Mouse (Mus musculus): Measurements from ENCODE around the gene Olig1. TPM values are rescaled to one million over a fixed set of nuclear protein-coding genes. Genes with fewer than 3 reads are reported as not detected.
"Not testable (repeated sequence)": the region's sequence is repeated elsewhere in the genome, so short reads cannot be mapped to it uniquely, and the experiment has no call there.

Olig1 gene
- polyA plus RNA-seq, 1 experiment, result 163 TPM

DNA sequence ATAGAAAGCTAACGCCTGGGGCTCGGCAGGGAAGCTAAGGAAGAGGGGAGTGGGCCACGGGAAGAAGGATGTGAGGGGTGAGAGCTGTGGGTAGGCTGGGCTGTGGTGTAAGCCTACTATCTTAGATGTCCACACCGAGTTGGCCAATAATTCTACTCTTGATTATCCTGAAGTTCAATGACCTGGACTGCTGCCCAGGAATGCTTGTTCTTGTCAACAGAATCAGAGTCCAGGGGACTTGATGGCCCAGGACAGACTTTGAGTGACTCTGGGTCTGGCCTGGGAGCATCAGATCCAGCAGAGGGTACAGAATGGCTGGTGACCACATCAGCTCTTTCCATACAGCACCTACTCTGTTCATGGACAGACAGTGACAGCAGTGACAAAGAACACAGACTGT lies 30.5 kb upstream of the Olig1 start:
- DNase-seq (ENCODE audit: extremely low spot score in 1 of 2, low spot score in 1 of 2), result no peak

DNA sequence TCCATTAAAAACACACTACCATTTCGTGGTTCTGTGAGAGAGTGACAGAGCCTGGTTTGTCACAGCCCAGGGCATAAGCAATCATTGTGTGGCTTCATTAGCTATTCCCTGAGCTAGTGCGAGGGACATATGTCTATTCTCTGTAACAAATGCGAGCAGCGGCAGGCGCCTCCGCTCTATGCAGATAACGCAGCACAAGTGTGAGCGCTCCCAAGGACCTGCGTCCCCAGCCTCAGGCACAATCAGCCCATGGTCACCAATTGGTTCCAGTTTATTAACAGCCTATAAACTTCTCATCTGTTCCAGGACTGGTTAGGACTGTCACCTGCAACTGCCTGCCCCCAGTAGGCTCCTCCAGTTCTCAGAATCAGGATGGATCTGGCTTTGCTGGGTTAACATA lies 23.3 kb upstream of the Olig1 start:
- DNase-seq (ENCODE audit: extremely low spot score in 1 of 2, low spot score in 1 of 2), result no peak

GRCm38 (mm10) chr16:91255419-91256164 lies 14.0 kb upstream of the Olig1 start:
- not testable (repeated sequence) for DNase-seq (ENCODE audit: extremely low spot score in 1 of 2, low spot score in 1 of 2)

- no peak for DNase-seq (ENCODE audit: extremely low spot score in 1 of 2, low spot score in 1 of 2)
Observed at GRCm38 (mm10) chr16:91258956-91259355, 10.6 kb upstream of the Olig1 start.

DNA sequence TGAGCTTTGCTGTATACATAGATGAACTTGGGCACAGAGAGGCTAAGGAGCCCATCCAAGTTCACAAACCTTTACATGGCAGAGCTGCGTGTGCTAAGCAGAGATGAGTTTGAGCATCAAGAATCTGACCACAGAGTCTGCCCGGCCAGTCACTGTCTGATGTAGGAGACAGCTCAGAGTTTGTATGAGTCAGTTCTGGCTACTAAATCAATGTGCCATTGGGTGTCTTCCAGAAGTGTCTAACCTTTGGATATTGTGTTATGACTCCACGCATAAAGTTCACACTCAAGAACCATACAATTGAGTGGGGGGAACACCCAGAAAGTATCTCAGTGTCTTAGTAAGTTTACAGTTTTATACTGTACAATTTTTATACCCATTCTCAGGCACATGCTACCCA lies 8.7 kb upstream of the Olig1 start:
- DNase-seq (ENCODE audit: extremely low spot score in 1 of 2, low spot score in 1 of 2), result no peak

- DNase-seq (ENCODE audit: extremely low spot score in 1 of 2, low spot score in 1 of 2), result peak in 1 of 2 experiments; percentile 47
Observed at GRCm38 (mm10) chr16:91262467-91263220, 6.9 kb upstream of the Olig1 start.

DNA sequence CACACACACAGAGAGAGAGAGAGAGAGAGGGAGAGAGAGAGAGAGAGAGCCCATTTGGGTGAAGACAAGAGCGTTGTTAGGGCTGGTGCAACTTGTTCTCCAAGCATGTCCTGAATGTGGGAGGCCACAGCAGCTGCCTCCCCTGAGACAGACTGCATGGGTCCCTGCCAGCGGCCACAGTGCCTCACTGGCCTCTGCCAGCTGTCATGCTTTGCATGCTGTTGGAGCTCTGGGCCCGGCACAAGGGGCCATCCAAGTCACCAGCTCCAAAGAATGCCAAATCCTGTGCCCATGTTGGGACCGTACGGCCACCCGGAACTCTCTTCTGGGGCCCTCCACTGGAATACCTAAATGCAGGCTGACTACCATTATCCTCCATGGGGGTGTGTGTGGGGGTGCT lies 3.6 kb upstream of the Olig1 start:
- DNase-seq (ENCODE audit: extremely low spot score in 1 of 2, low spot score in 1 of 2), result peak; percentile 54 to 58

DNA sequence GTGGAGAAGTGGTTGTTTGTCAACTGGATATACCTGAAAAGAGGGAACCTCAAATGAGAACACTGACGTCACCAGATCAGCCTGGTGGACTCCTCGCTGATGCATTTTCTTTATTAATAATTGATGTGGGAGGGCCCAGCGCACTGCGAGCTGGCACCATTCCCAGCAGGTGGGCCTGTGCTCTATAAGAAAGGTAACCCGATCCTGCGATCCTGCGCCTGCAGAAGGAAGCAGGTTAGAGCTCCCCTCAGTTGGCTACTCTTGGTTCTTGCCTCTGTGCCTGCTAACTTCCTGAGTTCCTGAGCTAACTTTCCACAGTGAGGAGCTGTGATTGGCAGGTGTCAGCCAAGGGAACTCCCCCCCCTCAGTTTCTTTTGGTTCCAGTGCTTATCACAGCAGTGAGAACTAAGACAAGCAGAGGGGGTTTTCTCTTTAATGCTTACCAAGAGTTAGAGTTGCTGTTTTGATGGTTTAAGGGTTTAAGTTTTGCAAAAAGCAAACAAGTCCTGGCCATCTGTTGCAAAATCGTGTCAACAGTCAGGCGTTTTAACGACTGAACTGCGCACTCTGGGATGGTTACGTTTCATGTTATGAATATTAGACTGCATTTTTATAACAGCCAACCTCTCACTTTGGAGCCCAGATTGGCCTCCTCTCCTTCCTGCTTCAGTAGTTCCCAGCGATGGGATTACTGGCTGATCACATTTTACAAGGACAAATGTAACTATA lies 684 bp upstream of the Olig1 start:
- DNase-seq (ENCODE audit: extremely low spot score in 1 of 2, low spot score in 1 of 2), result no peak

GRCm38 (mm10) chr16:91270212-91270971 lies 820 bp downstream of the Olig1 start:
- peak in 1 of 2 experiments; percentile 30 for DNase-seq (ENCODE audit: extremely low spot score in 1 of 2, low spot score in 1 of 2)

GRCm38 (mm10) chr16:91270982-91271549 lies 1.5 kb downstream of the Olig1 start:
- DNase-seq (ENCODE audit: extremely low spot score in 1 of 2, low spot score in 1 of 2), result no peak

GRCm38 (mm10) chr16:91271634-91272033 lies 2.1 kb downstream of the Olig1 start:
- no peak for DNase-seq (ENCODE audit: extremely low spot score in 1 of 2, low spot score in 1 of 2)

DNA sequence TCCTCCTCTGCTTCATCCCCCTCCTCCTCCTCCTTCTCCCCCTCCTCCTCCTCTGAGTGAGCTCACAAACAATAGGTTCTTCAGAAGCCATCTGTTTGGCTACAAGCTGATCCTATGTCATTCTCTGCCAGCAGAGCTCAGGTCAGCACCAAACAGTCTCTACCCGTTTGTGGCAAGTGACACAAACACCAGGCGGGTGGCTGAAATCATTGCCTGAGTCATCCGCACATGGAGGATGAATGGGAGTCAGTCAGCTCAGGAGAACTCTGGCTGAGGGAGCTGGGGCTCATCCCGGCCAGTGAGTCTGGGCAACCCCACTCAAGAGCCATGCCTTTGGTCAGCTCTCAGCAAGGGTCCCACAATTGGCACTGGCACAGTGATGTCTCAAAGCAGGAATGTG lies 10.9 kb downstream of the Olig1 start:
- peak in 1 of 2 experiments; percentile 28 for DNase-seq (ENCODE audit: extremely low spot score in 1 of 2, low spot score in 1 of 2)

GRCm38 (mm10) chr16:91292080-91292479 lies 22.5 kb downstream of the Olig1 start:
- DNase-seq (ENCODE audit: extremely low spot score in 1 of 2, low spot score in 1 of 2), result no peak

DNA sequence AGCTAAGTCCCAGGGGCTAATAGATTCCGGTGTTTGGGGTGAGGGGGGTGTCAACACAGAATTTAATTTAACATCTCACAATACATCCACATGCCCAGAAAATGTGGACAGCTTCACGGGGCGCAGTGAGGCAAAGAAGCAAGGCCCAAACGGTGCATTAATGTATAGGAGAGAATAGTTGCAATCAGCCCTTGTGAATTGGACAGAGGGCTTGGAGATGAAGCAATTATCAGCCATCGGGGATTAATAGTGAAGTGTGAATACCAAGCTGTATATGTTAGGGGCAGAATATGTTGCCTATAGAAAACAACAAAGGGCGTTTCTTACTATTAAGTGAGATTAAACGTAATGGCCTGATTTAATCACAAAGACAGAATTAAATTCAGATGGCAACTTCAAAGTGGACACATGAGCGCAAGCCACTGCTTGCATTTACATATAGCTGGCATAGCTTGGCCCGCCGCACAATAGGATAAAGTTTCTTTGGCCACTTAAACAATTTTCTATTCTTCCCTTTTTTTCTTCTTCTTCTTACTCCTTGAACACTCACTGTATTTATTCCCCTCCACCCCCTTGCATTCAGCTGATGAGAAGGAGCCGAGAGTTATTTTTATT lies 23.3 kb downstream of the Olig1 start:
- no peak for DNase-seq (ENCODE audit: extremely low spot score in 1 of 2, low spot score in 1 of 2)

DNA sequence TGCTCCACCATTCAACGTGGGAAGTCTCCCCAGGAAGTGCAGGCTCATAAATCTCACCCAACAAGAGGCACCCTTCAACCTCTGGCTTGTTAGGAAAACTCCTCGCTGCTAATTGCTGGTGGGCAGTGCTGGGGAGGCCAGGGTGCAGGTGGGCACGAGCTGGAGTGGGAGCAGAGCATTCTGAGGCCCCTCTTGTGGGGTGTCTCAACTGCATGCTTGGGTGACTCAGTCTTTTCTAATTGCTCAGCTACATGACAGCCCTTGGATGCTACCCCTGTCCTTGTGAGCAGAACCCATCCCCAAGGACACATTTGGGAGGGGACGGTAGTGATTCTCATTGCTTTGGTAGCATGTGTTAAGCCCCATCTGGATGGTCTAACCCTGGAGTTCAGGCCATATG lies 28.2 kb downstream of the Olig1 start:
- no peak for DNase-seq (ENCODE audit: extremely low spot score in 1 of 2, low spot score in 1 of 2)

GRCm38 (mm10) chr16:91299412-91299811 lies 29.8 kb downstream of the Olig1 start:
- DNase-seq (ENCODE audit: extremely low spot score in 1 of 2, low spot score in 1 of 2), result no peak

DNA sequence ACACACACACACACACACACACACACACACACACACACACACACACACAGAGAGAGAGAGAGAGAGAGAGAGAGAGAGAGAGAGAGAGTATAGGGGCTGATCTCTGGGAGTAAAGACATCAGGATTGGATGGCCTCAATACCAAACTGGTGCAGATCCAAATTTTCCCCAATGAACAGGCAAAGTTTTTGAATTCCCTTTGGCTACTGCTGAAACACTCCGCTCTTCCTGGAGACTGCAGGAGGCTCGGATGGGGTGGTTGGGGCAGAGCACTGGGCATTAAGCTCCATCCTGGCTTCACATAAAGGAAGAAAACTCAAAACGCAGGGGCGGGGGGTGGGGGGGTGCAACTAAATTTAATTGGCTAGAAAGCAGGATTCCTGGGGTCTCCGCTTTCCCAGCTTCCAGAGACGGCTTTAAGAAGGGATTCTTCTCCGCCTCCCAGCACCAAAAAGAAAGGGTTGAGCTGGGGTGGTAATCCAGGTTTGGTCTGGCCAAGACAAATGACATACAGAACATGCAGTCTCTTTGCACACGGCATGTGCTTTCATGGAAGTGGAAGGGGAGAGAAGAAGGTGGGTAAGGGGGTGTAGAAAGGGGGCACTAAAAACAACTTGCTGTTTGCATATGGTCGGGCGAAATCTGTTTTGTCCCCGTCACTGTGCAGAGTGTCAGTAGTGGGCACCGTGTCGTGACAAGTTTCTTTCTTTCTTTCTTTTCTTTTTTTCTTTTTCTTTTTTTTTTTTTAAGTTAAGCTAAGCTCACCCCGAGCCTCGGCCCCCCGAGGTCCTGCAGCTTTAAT lies 31.3 kb downstream of the Olig1 start:
- no peak for DNase-seq (ENCODE audit: extremely low spot score in 1 of 2, low spot score in 1 of 2)

GRCm38 (mm10) chr16:91301454-91301853 lies 31.9 kb downstream of the Olig1 start:
- DNase-seq (ENCODE audit: extremely low spot score in 1 of 2, low spot score in 1 of 2), result no peak
